Mouse (Mus musculus): ENCODE measurements around the gene Topors.
"Not testable (repeated sequence)": the region's sequence is repeated elsewhere in the genome, so short reads cannot be mapped to it uniquely, and the experiment has no call there.

Topors gene

DNA sequence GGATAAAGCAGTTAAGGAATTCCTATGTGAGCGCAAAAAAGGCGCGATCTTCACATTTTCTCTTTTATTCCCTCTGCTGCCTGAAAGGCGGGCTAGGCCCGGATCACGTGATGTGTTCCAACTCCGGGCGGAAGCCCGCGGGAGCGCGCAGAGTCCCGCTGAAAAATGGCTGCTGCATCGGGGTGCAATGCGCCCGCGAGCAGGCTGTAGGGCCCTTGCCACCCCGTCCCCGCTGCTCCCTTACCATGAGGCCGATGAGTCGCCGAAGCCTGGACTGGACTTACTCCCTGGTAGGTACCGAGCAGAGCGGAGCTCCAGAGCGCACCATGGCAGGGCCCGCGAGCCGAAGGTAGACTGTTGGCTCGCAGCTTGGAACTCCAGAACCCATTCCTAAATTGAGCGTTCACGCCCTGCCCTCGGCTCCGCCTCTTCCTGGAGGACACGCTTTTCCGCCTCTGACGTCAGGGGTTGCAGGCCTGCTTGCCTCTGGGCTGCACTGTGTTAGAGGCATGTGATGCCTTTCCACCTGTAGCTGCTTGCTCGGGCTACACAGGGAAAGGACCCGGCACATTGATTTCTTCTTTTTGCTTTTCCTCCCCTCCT is at the start of gene Topors, which contains the start of gene Smim27:
Gene Topors, minus strand, starts transcription at position 421 of the 603 bp plus-strand sequence.
Gene Smim27, plus strand, starts transcription at position 150 of the 603 bp plus-strand sequence.
- DNase-seq (ENCODE audit: low read depth, low spot score), result peak; percentile 99

DNA sequence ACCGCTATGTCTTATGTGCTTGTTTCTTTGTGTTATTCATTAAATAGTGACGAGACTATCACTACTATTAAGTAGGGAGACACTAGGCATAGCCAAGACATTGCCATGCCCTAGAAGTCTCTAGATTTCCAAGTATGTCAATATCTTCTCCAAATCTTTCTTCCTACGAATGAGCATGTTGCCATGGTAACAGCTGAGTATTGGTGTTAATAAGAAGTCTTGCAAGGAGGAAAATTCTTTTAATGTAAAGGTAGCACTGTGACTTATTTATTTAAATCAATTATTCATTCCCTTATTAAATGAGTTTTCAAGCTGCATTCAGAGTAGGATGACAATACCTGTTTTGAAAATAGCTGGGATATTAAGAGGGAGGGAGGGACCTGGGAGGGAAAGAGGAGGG is 47.8 kb upstream of the Topors start:
- DNase-seq (ENCODE audit: low read depth, low spot score), result no peak

DNA sequence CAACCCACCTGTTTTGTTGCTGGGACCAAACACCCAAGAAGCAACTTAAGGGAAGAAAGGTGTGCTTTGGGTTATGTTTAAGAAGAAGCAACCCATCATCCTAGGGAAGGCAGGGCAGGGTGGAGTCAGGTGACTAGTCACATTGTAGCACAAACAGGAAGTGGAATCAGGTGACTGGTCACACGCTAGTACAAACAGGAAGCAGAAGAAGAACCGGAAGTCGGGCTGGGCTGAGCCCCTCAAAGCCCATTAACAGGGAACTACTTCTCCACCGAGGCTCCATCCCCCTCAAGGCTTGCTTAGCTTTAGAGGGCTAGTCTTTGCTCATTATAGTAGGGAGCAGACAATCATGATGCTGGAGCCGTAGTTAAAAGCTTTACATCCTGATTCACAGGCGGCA is 43.4 kb upstream of the Topors start:
- peak; percentile 6 for DNase-seq (ENCODE audit: low read depth, low spot score)

- DNase-seq (ENCODE audit: low read depth, low spot score), result no peak
Measured at GRCm38 (mm10) chr4:40312213-40312612, 42.6 kb upstream of the Topors start.

GRCm38 (mm10) chr4:40310796-40311383 is 41.2 kb upstream of the Topors start:
- DNase-seq (ENCODE audit: low read depth, low spot score), result no peak

- no peak for DNase-seq (ENCODE audit: low read depth, low spot score)
Measured at GRCm38 (mm10) chr4:40309682-40310081, 40.0 kb upstream of the Topors start.

- no peak for DNase-seq (ENCODE audit: low read depth, low spot score)
Measured at GRCm38 (mm10) chr4:40302445-40303125, 32.9 kb upstream of the Topors start.

DNA sequence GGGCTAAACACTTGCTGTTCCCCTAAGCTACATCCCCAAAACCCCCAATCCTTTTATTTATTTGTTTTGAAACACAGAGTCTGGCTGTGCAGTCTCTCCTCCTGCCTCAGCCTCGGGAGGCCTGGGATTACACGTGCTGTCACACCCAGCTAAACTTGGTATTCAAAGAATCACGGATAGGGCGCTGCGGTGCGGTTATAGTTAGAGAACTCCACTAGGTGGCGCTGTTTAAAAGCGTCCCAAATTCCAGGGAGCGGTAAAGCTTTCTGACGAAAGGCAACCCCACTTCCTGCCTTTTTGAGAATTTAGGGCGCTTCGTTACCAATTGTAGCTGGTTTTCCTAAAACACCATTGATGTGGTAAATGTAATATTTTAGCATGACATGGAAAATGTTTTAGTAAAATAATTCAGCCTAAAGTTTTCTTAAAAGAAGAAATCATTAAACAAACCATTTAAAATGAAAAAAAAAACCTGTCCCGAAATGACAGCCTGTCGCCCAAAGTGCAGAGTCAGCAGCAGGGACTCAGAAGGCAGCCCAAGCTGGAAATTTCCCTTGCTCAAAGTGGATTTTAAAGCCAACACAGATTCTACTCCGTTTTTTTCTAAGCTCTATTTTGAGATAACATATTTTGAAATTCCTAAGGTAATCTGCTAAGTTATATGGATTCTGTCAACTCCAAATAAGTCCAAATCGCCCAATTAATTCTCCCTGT is 31.6 kb upstream of the Topors start:
- peak; percentile 90 for DNase-seq (ENCODE audit: low read depth, low spot score)

GRCm38 (mm10) chr4:40299169-40299568 is 29.5 kb upstream of the Topors start:
- DNase-seq (ENCODE audit: low read depth, low spot score), result no peak

- not testable (repeated sequence) for DNase-seq (ENCODE audit: low read depth, low spot score)
Measured at GRCm38 (mm10) chr4:40291511-40291910, 21.9 kb upstream of the Topors start.

- no peak for DNase-seq (ENCODE audit: low read depth, low spot score)
Measured at GRCm38 (mm10) chr4:40289046-40289445, 19.4 kb upstream of the Topors start.

DNA sequence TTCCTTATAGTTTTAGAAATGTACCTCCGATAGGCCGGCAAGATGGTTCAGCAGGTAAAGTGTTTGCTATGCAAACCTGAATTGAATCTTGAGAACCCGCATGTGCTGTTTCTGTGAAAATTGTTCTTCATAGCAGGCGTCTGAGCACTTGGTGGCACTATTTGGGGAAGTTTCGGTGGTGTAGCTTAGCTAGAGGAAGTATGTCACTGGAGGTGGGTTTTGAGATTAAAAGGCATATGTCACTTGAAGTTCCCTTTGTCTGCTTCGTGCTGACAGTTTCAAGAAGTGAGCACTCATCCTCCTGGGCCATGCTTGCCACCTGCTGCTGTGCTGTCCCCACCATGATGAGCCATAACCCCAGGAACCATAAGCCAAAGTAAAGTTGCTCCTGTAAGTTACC is 17.8 kb upstream of the Topors start:
- DNase-seq (ENCODE audit: low read depth, low spot score), result no peak

DNA sequence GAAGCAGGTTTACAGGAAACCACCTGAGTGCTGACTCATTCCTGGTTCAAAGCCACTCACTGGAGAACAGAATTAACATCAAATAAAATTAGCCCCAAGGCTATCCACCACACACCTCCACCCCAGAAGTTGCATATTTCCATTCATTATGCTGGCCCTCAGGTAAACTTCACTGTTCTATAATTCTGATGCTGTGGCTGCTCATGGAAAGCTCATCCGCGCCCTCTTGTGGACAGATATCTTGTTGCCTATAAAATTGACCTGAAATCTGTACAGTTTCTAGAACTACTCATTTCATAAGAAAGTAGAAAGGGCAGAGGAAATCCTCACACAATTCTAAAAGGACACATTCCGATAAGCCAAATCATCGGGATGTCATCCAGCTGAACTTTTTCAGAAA is 15.9 kb upstream of the Topors start:
- peak; percentile 80 for DNase-seq (ENCODE audit: low read depth, low spot score)

DNA sequence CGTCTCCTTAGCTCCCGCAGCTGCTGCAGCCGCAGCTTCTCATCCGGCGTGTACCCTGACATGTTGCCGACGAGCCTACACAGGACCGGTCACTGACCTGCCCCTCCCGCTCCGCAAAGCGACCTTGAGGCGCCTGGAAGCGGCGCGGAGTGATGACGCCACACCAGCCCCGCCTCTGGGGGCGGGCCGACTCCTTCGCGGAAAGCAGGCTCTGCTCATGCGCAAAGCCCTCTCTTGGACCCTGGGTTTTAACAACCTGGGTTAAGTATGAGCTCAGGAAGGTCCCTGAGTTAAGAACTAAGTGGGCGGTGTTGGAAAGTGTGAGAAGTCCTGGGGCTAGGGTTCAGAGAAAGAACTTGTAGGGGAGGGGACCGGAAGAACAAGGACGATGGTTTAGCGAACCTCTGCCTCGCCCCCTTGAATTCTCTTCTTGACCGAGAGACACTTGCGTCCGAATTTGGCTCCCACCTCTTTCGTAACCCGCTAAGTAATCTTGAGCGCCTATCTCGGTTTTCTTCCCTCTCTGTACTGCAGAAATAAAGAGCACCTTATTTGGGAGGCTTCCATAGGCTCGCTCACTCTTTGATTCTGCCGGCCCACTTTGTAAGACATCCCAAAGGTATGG is 9.7 kb upstream of the Topors start, which contains the start of gene Ndufb6:
Gene Ndufb6, minus strand, starts transcription at position 146 of the 625 bp plus-strand sequence.
- DNase-seq (ENCODE audit: low read depth, low spot score), result peak; percentile 98

DNA sequence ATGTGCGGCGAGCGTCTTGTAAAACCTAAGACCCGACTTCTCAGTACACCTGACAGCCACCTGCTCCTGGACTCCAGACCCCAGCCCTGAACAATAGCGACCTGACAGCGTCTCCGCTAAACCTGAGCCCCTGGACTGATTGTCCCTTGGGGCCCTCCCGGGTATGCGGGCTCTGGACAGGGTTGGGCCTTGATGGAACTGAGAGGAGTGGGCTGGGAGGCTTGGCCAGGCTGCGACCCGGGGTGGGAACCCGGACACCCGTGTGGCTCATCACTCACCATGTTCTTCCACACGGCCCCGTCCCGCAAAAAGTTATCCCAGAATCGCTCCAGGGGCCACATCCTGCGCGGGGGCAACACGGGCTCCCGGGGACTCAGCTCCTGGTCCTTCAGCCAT is 9.2 kb upstream of the Topors start:
- DNase-seq (ENCODE audit: low read depth, low spot score), result no peak

DNA sequence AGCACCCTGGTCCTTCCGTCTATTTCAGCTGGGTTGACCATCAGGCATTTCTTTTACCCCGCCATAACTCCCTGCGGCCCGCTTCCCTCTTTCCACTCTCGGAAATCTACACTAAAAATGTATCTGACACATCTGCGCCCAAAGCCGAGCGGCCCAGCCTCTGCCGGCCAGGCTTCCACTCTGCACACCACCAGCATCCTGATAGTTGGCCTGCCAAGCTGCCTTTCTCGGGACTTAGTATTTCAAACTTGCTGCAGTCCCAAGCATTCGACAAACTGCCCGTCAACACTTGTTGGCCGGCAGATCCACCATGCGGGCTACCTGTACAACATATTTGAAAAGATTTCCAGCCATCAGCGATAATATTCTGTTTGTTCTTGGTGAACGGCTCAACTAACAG is 815 bp downstream of the Topors start:
- no peak for DNase-seq (ENCODE audit: low read depth, low spot score)

GRCm38 (mm10) chr4:40268204-40268813 is 1.3 kb downstream of the Topors start:
- peak; percentile 96 for DNase-seq (ENCODE audit: low read depth, low spot score)

- DNase-seq (ENCODE audit: low read depth, low spot score), result peak; percentile 54
Measured at GRCm38 (mm10) chr4:40267681-40268080, 2.0 kb downstream of the Topors start.

DNA sequence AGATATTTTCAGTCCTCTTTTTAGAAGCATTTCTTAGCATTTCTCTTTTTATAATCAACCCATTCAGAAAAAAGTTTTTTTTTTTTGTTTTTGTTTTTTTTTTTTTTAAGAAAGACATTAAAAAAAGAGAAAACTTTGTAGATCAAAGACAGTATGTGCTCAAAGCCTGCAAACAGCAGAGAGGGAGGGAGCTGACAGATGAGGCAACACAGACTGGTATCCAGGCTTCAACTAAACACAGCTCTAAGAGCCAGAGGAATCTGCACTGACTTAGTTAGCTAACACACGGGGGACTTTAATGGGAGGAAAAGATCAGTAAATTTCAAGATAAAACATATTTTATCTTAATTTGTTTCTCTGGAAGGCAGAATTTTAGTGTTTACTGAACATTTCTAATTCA is 5.3 kb downstream of the Topors start:
- no peak for DNase-seq (ENCODE audit: low read depth, low spot score)

DNA sequence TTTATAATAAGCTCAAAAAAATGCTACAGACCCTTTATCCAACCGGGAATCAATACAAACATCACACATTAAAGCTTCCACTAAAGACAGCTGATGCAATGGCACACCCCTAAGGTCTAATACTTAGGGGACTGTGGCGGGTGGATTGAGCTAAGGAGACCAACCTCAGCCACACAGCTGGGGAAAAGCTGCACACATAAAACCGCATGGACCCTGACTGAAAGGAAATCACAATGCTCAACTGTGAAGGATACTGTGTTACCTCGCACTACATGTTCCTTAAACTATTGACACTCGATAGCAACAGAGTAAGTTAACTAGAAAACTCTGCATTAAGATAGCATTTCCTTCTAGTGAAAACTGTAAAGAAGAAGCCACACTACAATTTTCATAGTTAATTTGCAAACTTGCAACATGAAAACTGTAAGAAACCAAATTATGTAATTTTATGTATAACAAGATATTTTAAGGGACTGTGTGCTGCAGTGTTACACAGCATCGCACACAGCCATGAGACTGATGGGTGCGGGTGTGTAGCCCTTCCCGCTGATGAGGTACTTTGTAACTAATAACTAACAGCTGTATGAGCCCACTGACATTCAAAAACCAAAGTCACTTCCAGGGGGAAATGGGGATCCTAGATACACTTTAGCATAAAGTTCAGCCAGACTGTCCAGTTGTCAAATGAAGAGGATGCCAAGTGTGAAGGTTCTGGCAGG is 15.1 kb downstream of the Topors start:
- DNase-seq (ENCODE audit: low read depth, low spot score), result no peak

- DNase-seq (ENCODE audit: low read depth, low spot score), result no peak
Measured at GRCm38 (mm10) chr4:40253766-40254165, 15.9 kb downstream of the Topors start.
